Mouse (Mus musculus): ENCODE data around the gene Wfikkn1.

The Wfikkn1 gene

GRCm38 (mm10) chr17:25837076-25837410 is 43.6 kb downstream of the Wfikkn1 start, which contains the start of gene Rhbdl1:
Rhbdl1 (minus strand) TSS chr17:25837295.
- DNase-seq (ENCODE audit: low spot score in 2 of 2): peak in 1 of 2 experiments; percentile 51

- no peak for DNase-seq (ENCODE audit: low spot score in 2 of 2)
Measured at GRCm38 (mm10) chr17:25836397-25837075, 44.1 kb downstream of the Wfikkn1 start.

GRCm38 (mm10) chr17:25835816-25836215 is 44.8 kb downstream of the Wfikkn1 start:
- DNase-seq (ENCODE audit: low spot score in 2 of 2): no peak

GRCm38 (mm10) chr17:25835301-25835700 is 45.4 kb downstream of the Wfikkn1 start:
- no peak for DNase-seq (ENCODE audit: low spot score in 2 of 2)

GRCm38 (mm10) chr17:25834595-25835222 is 45.9 kb downstream of the Wfikkn1 start:
- DNase-seq (ENCODE audit: low spot score in 2 of 2): no peak

GRCm38 (mm10) chr17:25833961-25834594 is 46.6 kb downstream of the Wfikkn1 start:
- no peak for DNase-seq (ENCODE audit: low spot score in 2 of 2)

GRCm38 (mm10) chr17:25833291-25833663 is 47.4 kb downstream of the Wfikkn1 start, which contains the start of gene Stub1:
Stub1 (minus strand) TSS chr17:25833404.
- peak in 1 of 2 experiments; percentile 44 for DNase-seq (ENCODE audit: low spot score in 2 of 2)

- peak; percentile 94 to 97 for DNase-seq (ENCODE audit: low spot score in 2 of 2)
Measured at GRCm38 (mm10) chr17:25832436-25833290, 48.0 kb downstream of the Wfikkn1 start.

GRCm38 (mm10) chr17:25831451-25832281 is 49.0 kb downstream of the Wfikkn1 start:
- no peak for DNase-seq (ENCODE audit: low spot score in 2 of 2)

GRCm38 (mm10) chr17:25830806-25831431 is 49.7 kb downstream of the Wfikkn1 start:
- DNase-seq (ENCODE audit: low spot score in 2 of 2): no peak

GRCm38 (mm10) chr17:25830200-25830753 is 50.4 kb downstream of the Wfikkn1 start:
- DNase-seq (ENCODE audit: low spot score in 2 of 2): no peak

GRCm38 (mm10) chr17:25829558-25830017 is 51.1 kb downstream of the Wfikkn1 start:
- DNase-seq (ENCODE audit: low spot score in 2 of 2): no peak

GRCm38 (mm10) chr17:25828712-25829557 is 51.7 kb downstream of the Wfikkn1 start, which contains the start of gene Jmjd8:
Jmjd8 (plus strand) TSS chr17:25828867.
- peak; percentile 66 to 68 for DNase-seq (ENCODE audit: low spot score in 2 of 2)

- DNase-seq (ENCODE audit: low spot score in 2 of 2): no peak
Measured at GRCm38 (mm10) chr17:25828223-25828594, 52.4 kb downstream of the Wfikkn1 start.

Data from thymus, postnatal 10 days (tissue).